Mouse (Mus musculus) liver, postnatal 0 days (tissue): ENCODE measurements around the gene Gm29427. TPM values are rescaled to one million over a fixed set of nuclear protein-coding genes. Genes with fewer than 3 reads are reported as not detected.
A peak's percentile ranks its signal among the peaks of the same experiment; 100 is the strongest.

Source experiments
- ATAC-seq: fragments of 200-750 bp; cut with Nextera tagmentation; 2 replicates; pipeline ENCODE4 v1.8.0; 2017; ENCODE audit warnings: mild to moderate bottlenecking, moderate library complexity
- DNase-seq: peaks from one replicate; pipeline ENCODE4 v3.0.0-alpha.2; 2016
- H3K27ac ChIP-seq: fragments of 300-500 bp; sonication (generic); 2 replicates; pipeline ENCODE4 v1.5.1; 2014; ENCODE audit warnings: antibody characterized with exemption, moderate library complexity, mild to moderate bottlenecking, low read depth
- H3K27me3 ChIP-seq: fragments of 300-500 bp; sonication (generic); 2 replicates; pipeline ENCODE4 v1.6.1; 2014; ENCODE audit warnings: low read length, control low read depth, mixed read lengths; ENCODE audit not compliant: insufficient read depth
- H3K36me3 ChIP-seq: fragments of 300-500 bp; sonication (generic); replicated peaks from 2 replicates; pipeline ENCODE4 v1.6.1; 2014; ENCODE audit warnings: mild to moderate bottlenecking, control low read depth, low read length, moderate library complexity, mixed read lengths; ENCODE audit not compliant: insufficient read depth
- H3K4me1 ChIP-seq: fragments of 300-500 bp; sonication (generic); 2 replicates; pipeline ENCODE4 v1.6.1; 2014; ENCODE audit warnings: antibody characterized with exemption, mild to moderate bottlenecking, control low read depth; ENCODE audit not compliant: insufficient read depth
- H3K4me2 ChIP-seq: fragments of 300-500 bp; sonication (generic); 2 replicates; pipeline ENCODE4 v1.6.1; 2014; ENCODE audit warnings: low read depth, mild to moderate bottlenecking, low read length, moderate library complexity, mixed read lengths
- H3K4me3 ChIP-seq: fragments of 300-500 bp; sonication (generic); 2 replicates; pipeline ENCODE4 v1.5.1; 2014; ENCODE audit warnings: low read depth, low read length
- H3K9ac ChIP-seq: fragments of 300-500 bp; sonication (generic); replicated peaks from 2 replicates; pipeline ENCODE4 v1.6.1; 2014; ENCODE audit warnings: mild to moderate bottlenecking, moderate library complexity
- H3K9me3 ChIP-seq: fragments of 300-500 bp; sonication (generic); 2 replicates; pipeline ENCODE4 v1.6.1; 2016; ENCODE audit warnings: mild to moderate bottlenecking, control low read depth, low read length, mixed read lengths
- CTCF ChIP-seq: sonication (generic); IDR thresholded peaks from 2 replicates; pipeline ENCODE4 v1.5.1; 2016; ENCODE audit warnings: antibody characterized with exemption, low read depth
- EP300 ChIP-seq: IDR thresholded peaks from 2 replicates; pipeline ENCODE4 v1.6.1; 2016; ENCODE audit warnings: antibody characterized with exemption, low read depth, mild to moderate bottlenecking
- WGBS: fragments of 180-500 bp; shearing (Covaris S2); extraction: QIAGEN DNeasy Blood & Tissue Kit; methylation state at CpG from one replicate; pipeline ENCODE4 v1.1.7; 2014; ENCODE audit not compliant: insufficient replicate concordance; 5-methylcytosine and 5-hydroxymethylcytosine counted together
- polyA plus RNA-seq: library from polyadenylated mRNA; unstranded; fragments of >200 nt; fragmentation: Nextera tagmentation; extraction: Ambion mirVana; gene quantifications from 2 replicates; pipeline ENCODE4 v1.2.1, GENCODE M21; 2015

Gm29427 gene
- polyA plus RNA-seq, 1 experiment from 2014 or later: not detected

- no peak overlapping the region for H3K9ac ChIP-seq
- ATAC-seq (no peak), DNase-seq (no peak)
- 89% methylated on average over 3 of the region's 3 CpGs for WGBS
- H3K36me3 ChIP-seq: peaks cover 17% of the 10 kb centered on the region
- no peak overlapping the region for H3K4me2 ChIP-seq
- H3K4me3 ChIP-seq: no peak overlapping the region
- H3K27me3 ChIP-seq: no peaks in the 10 kb centered on the region
- H3K9me3 ChIP-seq: no peaks in the 10 kb centered on the region
- H3K4me1 ChIP-seq: peaks cover 43% of the 10 kb centered on the region
- H3K27ac ChIP-seq: no peak overlapping the region
- TF ChIP-seq CTCF (no peak), EP300 (no peak)
Measured at GRCm38 (mm10) chr1:130745591-130745990, 30.0 kb upstream of the Gm29427 start.

- WGBS: 82% methylated on average over 5 of the region's 5 CpGs
- Histone ChIP-seq H3K36me3 (peaks cover 17% of the 10 kb centered on the region), H3K9ac (no peak overlapping the region), H3K27me3 (no peaks in the 10 kb centered on the region), H3K9me3 (no peaks in the 10 kb centered on the region), H3K4me3 (no peak overlapping the region), H3K4me1 (peaks cover 49% of the 10 kb centered on the region), H3K27ac (no peak overlapping the region), H3K4me2 (no peak overlapping the region)
- ATAC-seq (no peak), DNase-seq (no peak)
- TF ChIP-seq EP300: no peak
- TF ChIP-seq CTCF: no peak
Measured at GRCm38 (mm10) chr1:130744961-130745360, 29.4 kb upstream of the Gm29427 start.

DNA sequence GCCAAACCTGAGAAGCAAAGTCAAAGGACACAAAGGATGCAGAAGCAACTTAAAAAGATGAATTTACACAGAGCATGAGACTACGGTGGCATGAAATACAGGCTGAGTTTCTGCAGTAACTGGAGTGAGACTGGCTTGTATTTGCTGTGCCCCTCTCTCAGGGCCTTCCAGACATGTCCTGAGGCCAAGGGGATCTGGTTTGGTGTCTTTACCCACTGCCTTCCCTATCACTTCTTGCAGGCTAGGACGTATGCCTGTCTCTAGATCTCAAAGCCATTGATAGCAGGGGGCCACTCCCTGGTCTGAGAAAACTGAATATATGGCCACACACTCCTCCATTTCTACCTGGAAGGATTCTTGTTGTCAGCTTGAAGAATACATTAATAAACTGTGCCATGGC is 28.6 kb upstream of the Gm29427 start:
- WGBS: 55% methylated on average over 2 of the region's 2 CpGs
- H3K9ac ChIP-seq: 0 out of 2 replicates have a peak overlapping the region, but pooled peaks have one; percentile 11
- no peaks in the 10 kb centered on the region for H3K9me3 ChIP-seq
- H3K4me1 ChIP-seq: peaks cover 53% of the 10 kb centered on the region
- DNase-seq (no peak), ATAC-seq (no peak)
- H3K4me2 ChIP-seq: peak overlapping the region; percentile 19; the same call in 1 of the 2 replicates
- H3K27me3 ChIP-seq: no peaks in the 10 kb centered on the region
- H3K27ac ChIP-seq: peak overlapping the region; percentile 99; the same call in 1 of the 2 replicates
- no peak for TF ChIP-seq CTCF
- no peak overlapping the region for H3K4me3 ChIP-seq
- H3K36me3 ChIP-seq: peaks cover 17% of the 10 kb centered on the region

- H3K36me3 ChIP-seq: peaks cover 17% of the 10 kb centered on the region
- peak overlapping the region; percentile 99; the same call in 1 of the 2 replicates for H3K27ac ChIP-seq
- TF ChIP-seq CTCF (no peak), EP300 (no peak)
- H3K9ac ChIP-seq: 0 out of 2 replicates have a peak overlapping the region, but pooled peaks have one; percentile 11
- WGBS: 53% methylated on average over 1 of the region's 1 CpGs
- H3K4me2 ChIP-seq: no peak overlapping the region
- ATAC-seq: no peak
- DNase-seq: peak; percentile 11
- no peak overlapping the region for H3K4me3 ChIP-seq
- no peaks in the 10 kb centered on the region for H3K27me3 ChIP-seq
- H3K4me1 ChIP-seq: peaks cover 53% of the 10 kb centered on the region
- H3K9me3 ChIP-seq: no peaks in the 10 kb centered on the region
Measured at GRCm38 (mm10) chr1:130743775-130744174, 28.2 kb upstream of the Gm29427 start.

DNA sequence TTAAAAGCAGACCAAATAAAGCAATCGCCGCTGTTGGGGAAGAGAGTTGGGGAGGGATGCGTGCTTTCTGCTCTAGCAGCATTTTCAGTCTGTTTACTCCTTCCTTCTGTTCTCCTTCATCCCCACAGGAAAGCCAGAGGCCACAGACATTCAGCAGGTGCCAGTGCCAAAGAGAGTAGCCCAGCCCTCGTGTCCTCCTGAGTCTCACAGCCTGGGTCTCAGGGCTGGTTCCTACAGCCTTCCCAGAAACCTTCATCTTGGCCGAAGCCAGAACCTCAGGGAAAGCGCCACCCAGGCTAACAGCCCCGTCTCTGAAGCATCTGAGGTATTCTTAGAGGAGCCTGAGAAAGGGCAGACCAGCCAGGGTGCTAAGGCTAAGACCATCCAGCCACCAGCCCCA is 26.6 kb upstream of the Gm29427 start:
- TF ChIP-seq EP300: no peak
- no peak for TF ChIP-seq CTCF
- H3K27me3 ChIP-seq: no peaks in the 10 kb centered on the region
- ATAC-seq: no peak
- H3K27ac ChIP-seq: peak overlapping the region; percentile 99
- 79% methylated on average over 7 of the region's 7 CpGs for WGBS
- H3K9ac ChIP-seq: no peak overlapping the region
- no peak for DNase-seq
- no peak overlapping the region for H3K4me2 ChIP-seq
- H3K4me3 ChIP-seq: no peak overlapping the region
- H3K9me3 ChIP-seq: no peaks in the 10 kb centered on the region
- peaks cover 17% of the 10 kb centered on the region for H3K36me3 ChIP-seq
- peaks cover 62% of the 10 kb centered on the region for H3K4me1 ChIP-seq

- peaks cover 62% of the 10 kb centered on the region for H3K4me1 ChIP-seq
- peak overlapping the region; percentile 85 for H3K9ac ChIP-seq
- TF ChIP-seq CTCF (no peak), EP300 (peak; percentile 99)
- 35% methylated on average over 15 of the region's 15 CpGs for WGBS
- peak overlapping the region; percentile 39 for H3K4me3 ChIP-seq
- peaks cover 17% of the 10 kb centered on the region for H3K36me3 ChIP-seq
- H3K4me2 ChIP-seq: peak overlapping the region; percentile 77
- peak; percentile 97 for ATAC-seq
- H3K27me3 ChIP-seq: no peaks in the 10 kb centered on the region
- no peaks in the 10 kb centered on the region for H3K9me3 ChIP-seq
- DNase-seq: peak; percentile 78
- peak overlapping the region; percentile 99 for H3K27ac ChIP-seq
Measured at GRCm38 (mm10) chr1:130740781-130741720, 25.5 kb upstream of the Gm29427 start.
